Mouse (Mus musculus) right cerebral cortex, postnatal 36 days (tissue): ENCODE measurements around the gene F11r.
A peak's percentile ranks its signal among the peaks of the same experiment; 100 is the strongest.
"Not testable (repeated sequence)": the region's sequence is repeated elsewhere in the genome, so short reads cannot be mapped to it uniquely, and the experiment has no call there.

Experiments used
- DNase-seq, 2 experiments: peaks; one replicate each; pipeline ENCODE4 v3.0.0; 2022; ENCODE audit warnings: low spot score in 2 of 2, mixed read lengths in 1 of 2

Gene F11r

GRCm38 (mm10) chr1:171470896-171471295, 33.6 kb downstream of the F11r start:
- DNase-seq = no peak

GRCm38 (mm10) chr1:171471452-171471851, 34.1 kb downstream of the F11r start:
- DNase-seq = no peak

GRCm38 (mm10) chr1:171471941-171472340, 34.6 kb downstream of the F11r start:
- not testable (repeated sequence) for DNase-seq

- no peak for DNase-seq
Measured at GRCm38 (mm10) chr1:171473506-171473905, 36.2 kb downstream of the F11r start.

GRCm38 (mm10) chr1:171473920-171474640, 36.7 kb downstream of the F11r start:
- no peak for DNase-seq

GRCm38 (mm10) chr1:171477123-171477522, 39.8 kb downstream of the F11r start:
- no peak for DNase-seq

GRCm38 (mm10) chr1:171477758-171478545, 40.6 kb downstream of the F11r start:
- no peak for DNase-seq

- DNase-seq = peak; percentile 59 to 62
Measured at GRCm38 (mm10) chr1:171478968-171479367, 41.6 kb downstream of the F11r start.

GRCm38 (mm10) chr1:171494241-171494640, 56.9 kb downstream of the F11r start:
- no peak for DNase-seq

- no peak for DNase-seq
Measured at GRCm38 (mm10) chr1:171495371-171495770, 58.0 kb downstream of the F11r start.

- no peak for DNase-seq
Measured at GRCm38 (mm10) chr1:171499856-171500255, 62.5 kb downstream of the F11r start.

- no peak for DNase-seq
Measured at GRCm38 (mm10) chr1:171501016-171501610, 63.8 kb downstream of the F11r start.

- DNase-seq = no peak
Measured at GRCm38 (mm10) chr1:171501636-171502080, 64.3 kb downstream of the F11r start.

- DNase-seq = no peak
Measured at GRCm38 (mm10) chr1:171502388-171503249, 65.3 kb downstream of the F11r start.

- peak; percentile 88 to 90 for DNase-seq
Measured at GRCm38 (mm10) chr1:171503250-171503591, 65.9 kb downstream of the F11r start, which contains the start of gene Alyref2. Gene Alyref2 (plus strand): TSS chr1:171503478.

GRCm38 (mm10) chr1:171503592-171504291, 66.4 kb downstream of the F11r start:
- DNase-seq = peak; percentile 21 to 39

GRCm38 (mm10) chr1:171504586-171504985, 67.3 kb downstream of the F11r start:
- DNase-seq = no peak

GRCm38 (mm10) chr1:171513234-171513633, 75.9 kb downstream of the F11r start:
- no peak for DNase-seq

- DNase-seq = no peak
Measured at GRCm38 (mm10) chr1:171513760-171514159, 76.4 kb downstream of the F11r start.
